Comparison of ENCODE assay signal across 10 mouse cellular contexts in the genomic region with DNA sequence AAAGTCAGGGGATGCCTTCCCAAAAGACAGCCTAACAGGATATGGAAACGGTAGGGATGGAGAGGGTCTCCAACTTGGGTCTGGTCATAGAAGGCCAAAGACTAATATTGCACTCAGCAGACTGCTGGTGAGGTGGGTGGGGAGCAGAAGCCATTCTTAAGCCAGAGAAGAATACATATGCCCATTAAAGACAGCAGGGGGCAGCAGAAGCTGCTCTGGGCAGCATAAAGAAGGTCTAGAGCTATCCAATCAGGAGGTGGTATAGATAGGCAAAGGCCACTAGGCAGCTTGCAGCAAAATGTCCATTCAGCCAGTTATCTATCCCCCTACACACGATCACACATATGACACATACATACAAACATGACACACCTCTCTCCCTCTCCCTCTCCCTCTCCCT. TPM values are rescaled to one million over a fixed set of nuclear protein-coding genes. Genes with fewer than 3 reads are reported as not detected.
DNase-seq lines count a peak whose midpoint lies in the region; ATAC-seq lines count a peak whose summit lies in the region.
"Had no signal": no experiment of that assay in that cellular context is flagged by ENCODE, and none has a peak within 500 bp of the region (broad histone marks: within the 10 kb centered on the region; RNA-seq: fewer than 3 reads in every experiment).

No protein-coding gene starts in this region.

- H3K4me3 ChIP-seq in liver, embryonic 11.5 days (ENCODE audit: low read depth, low read length), result no peak overlapping the region
- H3K4me3 ChIP-seq: hindbrain, embryonic 15.5 days; myocyte had no signal

- H3K27ac ChIP-seq in liver, embryonic 11.5 days (ENCODE audit: low read depth, low read length), result no peak overlapping the region
- H3K27ac ChIP-seq: hindbrain, embryonic 15.5 days had no signal

- no peak overlapping the region for H3K4me2 ChIP-seq in liver, embryonic 11.5 days
- H3K4me2 ChIP-seq: hindbrain, embryonic 15.5 days had no signal

- peak; percentile 35 for DNase-seq in adrenal gland, adult 2 months
- DNase-seq in adrenal gland, postnatal 4 days (ENCODE audit: low spot score in 2 of 2), result no peak
- peak; percentile 16 for DNase-seq in liver
- no peak for DNase-seq in liver, embryonic 11.5 days (ENCODE audit: low spot score)
- peak; percentile 32 for DNase-seq in brain, adult 2 months (ENCODE audit: low read depth, low spot score)
- peak; percentile 53 for DNase-seq in induced T-regulatory cell, adult 2 months (ENCODE audit: low read depth)

- H3K9me3 ChIP-seq in liver, embryonic 11.5 days (ENCODE audit: control insufficient read depth, low read length), result no peaks in the 10 kb centered on the region
- H3K9me3 ChIP-seq: hindbrain, embryonic 15.5 days had no signal

- H3K9ac ChIP-seq in liver, embryonic 11.5 days (ENCODE audit: low read depth, low read length), result no peak overlapping the region
- H3K9ac ChIP-seq: hindbrain, embryonic 15.5 days had no signal

- H3K4me1 ChIP-seq in liver, embryonic 11.5 days (replicated peaks; ENCODE audit: control insufficient read depth, insufficient read depth, low read length), result no peaks in the 10 kb centered on the region
- H3K4me1 ChIP-seq: hindbrain, embryonic 15.5 days had no signal

- H3K36me3 ChIP-seq in liver, embryonic 11.5 days (ENCODE audit: control insufficient read depth, insufficient read depth, low read length), result no peaks in the 10 kb centered on the region
- H3K36me3 ChIP-seq: hindbrain, embryonic 15.5 days had no signal

- no peak for ATAC-seq in liver, embryonic 11.5 days (replicated peaks; ENCODE audit: low FRiP score)
- peak; percentile 87 for ATAC-seq in megakaryocyte-erythroid progenitor cell, adult 5-6 weeks (replicated peaks; ENCODE audit: low FRiP score, low TSS enrichment, poor library complexity, severe bottlenecking)
- ATAC-seq in erythroid progenitor cell, adult 5-6 weeks (replicated peaks; ENCODE audit: low FRiP score, poor library complexity, severe bottlenecking), result no peak

- 45% methylated on average over 2 of the region's 2 CpGs for WGBS in liver, embryonic 11.5 days

- no peaks in the 10 kb centered on the region for H3K27me3 ChIP-seq in liver, embryonic 11.5 days (replicated peaks; ENCODE audit: control insufficient read depth, insufficient read depth, low read length)
- H3K27me3 ChIP-seq: hindbrain, embryonic 15.5 days had no signal

RNA-seq across cellular contexts. Expression of a gene that starts 17.1 kb away (rescaled TPM):
- total RNA-seq in adrenal gland, adult 2 months (2021), result not detected
- not detected in 2 replicates for polyA plus RNA-seq in adrenal gland, adult 2 months (2012; rRNA removed)
- total RNA-seq in adrenal gland, postnatal 4 days (2021), result not detected
- polyA plus RNA-seq in liver, embryonic 11.5 days (2014; fragmentation: Nextera tagmentation; extraction: Ambion mirVana), result not detected in 2 replicates
- not detected in 2 replicates for total RNA-seq in megakaryocyte-erythroid progenitor cell, adult 5-6 weeks (2014; fragmentation: Nextera tagmentation)
- total RNA-seq in megakaryocyte-erythroid progenitor cell, adult 5-6 weeks (2017), result not detected in 2 replicates
- not detected in 2 replicates for total RNA-seq in erythroid progenitor cell, adult 5-6 weeks (2015; ENCODE audit: low replicate concordance)
- total RNA-seq in erythroid progenitor cell, adult 5-6 weeks (2017; ENCODE audit: low replicate concordance), result not detected in 2 replicates
- polyA plus RNA-seq: myocyte had no signal

RNA-seq across cellular contexts. Expression of a gene that starts 55.0 kb away (rescaled TPM):
- 10 to 100 TPM; 23.9 to 26.6 TPM for total RNA-seq in adrenal gland, adult 2 months (2021)
- 5.1 and 5.2 TPM in 2 replicates for polyA plus RNA-seq in adrenal gland, adult 2 months (2012; rRNA removed)
- 10 to 100 TPM; 31.1 to 31.7 TPM for total RNA-seq in adrenal gland, postnatal 4 days (2021)
- 15.8 and 16.8 TPM in 2 replicates for polyA plus RNA-seq in liver, embryonic 11.5 days (2014; fragmentation: Nextera tagmentation; extraction: Ambion mirVana)
- total RNA-seq in megakaryocyte-erythroid progenitor cell, adult 5-6 weeks (2014; fragmentation: Nextera tagmentation), result 36.2 and 43.7 TPM in 2 replicates
- 51.1 and 74.0 TPM in 2 replicates for total RNA-seq in megakaryocyte-erythroid progenitor cell, adult 5-6 weeks (2017)
- total RNA-seq in erythroid progenitor cell, adult 5-6 weeks (2015; ENCODE audit: low replicate concordance), result 1.4 and 2.1 TPM in 2 replicates
- total RNA-seq in erythroid progenitor cell, adult 5-6 weeks (2017; ENCODE audit: low replicate concordance), result 3.5 and 6.3 TPM in 2 replicates

Comparison
In these comparisons a context has a peak if more than half of its experiments do, and no peak if none do; other contexts are left out.
1. DNase-seq: peak in adrenal gland, adult 2 months (single experiment), liver (single experiment), brain, adult 2 months (single experiment) and induced T-regulatory cell, adult 2 months (single experiment); none in adrenal gland, postnatal 4 days (0 of 2) and liver, embryonic 11.5 days (single experiment).